Mouse (Mus musculus): ENCODE data around the gene A530032D15Rik. TPM values are rescaled to one million over a fixed set of nuclear protein-coding genes. Genes with fewer than 3 reads are reported as not detected.
"Not testable (repeated sequence)": the region's sequence is repeated elsewhere in the genome, so short reads cannot be mapped to it uniquely, and the experiment has no call there.

The A530032D15Rik gene
- total RNA-seq (2021) = not detected
- long read RNA-seq, experiment 1 = 0 reads
- long read RNA-seq, experiment 2 = 0 reads

DNA sequence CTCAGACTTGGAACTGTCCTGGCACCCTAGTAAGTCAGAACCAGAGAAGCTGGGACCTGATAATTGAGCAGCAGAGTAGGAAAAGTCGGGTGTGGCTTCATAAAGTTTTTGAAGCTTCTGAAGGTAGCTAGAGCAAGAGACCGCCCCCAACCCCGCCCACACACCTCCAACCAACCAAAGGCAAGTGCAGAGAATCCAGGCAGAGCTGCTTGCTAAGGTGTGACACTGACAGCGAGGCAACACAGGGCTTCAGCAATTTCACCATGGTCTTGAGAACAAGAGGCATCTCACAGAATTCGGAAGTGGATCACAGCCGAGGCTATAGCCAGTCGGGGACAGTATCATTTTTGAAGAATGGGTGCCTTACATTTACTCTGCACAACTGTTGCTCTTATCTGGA is at the start of gene A530032D15Rik:
A530032D15Rik (minus strand) TSS at position 101 of the 400 bp plus-strand sequence.
- not testable (repeated sequence) for DNase-seq (ENCODE audit: low spot score in 2 of 2)

DNA sequence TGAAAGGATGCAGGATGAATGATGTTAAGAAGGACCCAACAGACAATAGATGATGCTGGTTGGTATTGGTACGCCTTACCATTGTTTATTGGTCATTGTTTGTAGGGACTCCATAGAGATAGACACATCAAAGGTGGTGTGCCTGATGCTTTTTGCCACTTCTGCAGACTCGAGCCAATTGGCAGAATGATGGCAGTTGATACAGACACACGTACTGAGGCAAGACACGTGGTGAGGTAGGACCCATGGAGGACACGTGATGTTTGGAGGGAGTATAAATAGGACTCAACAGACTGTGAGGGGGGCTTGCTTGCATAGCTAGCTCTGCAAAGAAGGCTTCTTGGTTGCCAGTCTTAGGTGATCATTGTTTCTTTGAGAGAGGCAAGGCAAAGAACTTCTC is 45.5 kb upstream of the A530032D15Rik start:
- not testable (repeated sequence) for DNase-seq (ENCODE audit: low spot score in 2 of 2)

DNA sequence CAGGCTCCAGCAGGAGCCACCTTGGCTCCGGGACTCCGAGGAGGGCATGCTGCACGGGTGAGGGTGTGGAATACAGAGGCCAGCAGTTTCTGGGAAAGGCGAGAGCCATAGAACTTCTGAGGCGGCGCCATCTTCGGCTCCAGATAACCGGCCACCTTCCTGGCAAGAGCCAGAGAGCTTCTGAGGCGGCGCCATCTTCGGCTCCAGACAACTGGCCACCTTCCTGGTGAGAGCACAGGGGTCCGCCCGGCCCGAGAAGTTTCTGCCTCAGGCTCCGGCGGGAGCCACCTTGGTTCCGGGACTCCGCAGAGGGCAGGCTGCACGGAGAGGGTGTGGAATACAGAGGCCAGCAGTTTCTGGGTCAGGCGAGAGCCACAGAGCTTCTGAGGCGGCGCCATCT is 24.0 kb upstream of the A530032D15Rik start:
- DNase-seq (ENCODE audit: low spot score in 2 of 2) = not testable (repeated sequence)

DNA sequence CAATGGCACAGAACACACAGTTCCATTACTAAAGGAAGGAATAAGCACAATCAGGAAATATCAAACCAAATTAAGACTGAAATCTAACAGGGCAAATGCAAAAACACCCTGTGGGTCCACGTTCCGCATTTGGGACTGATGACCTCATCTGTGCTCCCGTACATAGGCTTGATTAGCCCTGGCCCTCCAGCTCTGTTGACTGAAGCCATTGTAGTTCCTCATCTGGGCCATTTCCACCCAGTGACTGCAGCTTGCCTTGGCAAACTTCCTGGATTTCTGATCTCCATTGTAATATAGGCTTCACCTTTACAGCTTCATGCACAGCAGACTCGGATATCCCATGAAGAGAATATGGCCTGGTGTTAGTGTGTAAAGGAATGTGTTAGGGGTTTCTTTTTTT is 12.2 kb upstream of the A530032D15Rik start:
- not testable (repeated sequence) for DNase-seq (ENCODE audit: low spot score in 2 of 2)

DNA sequence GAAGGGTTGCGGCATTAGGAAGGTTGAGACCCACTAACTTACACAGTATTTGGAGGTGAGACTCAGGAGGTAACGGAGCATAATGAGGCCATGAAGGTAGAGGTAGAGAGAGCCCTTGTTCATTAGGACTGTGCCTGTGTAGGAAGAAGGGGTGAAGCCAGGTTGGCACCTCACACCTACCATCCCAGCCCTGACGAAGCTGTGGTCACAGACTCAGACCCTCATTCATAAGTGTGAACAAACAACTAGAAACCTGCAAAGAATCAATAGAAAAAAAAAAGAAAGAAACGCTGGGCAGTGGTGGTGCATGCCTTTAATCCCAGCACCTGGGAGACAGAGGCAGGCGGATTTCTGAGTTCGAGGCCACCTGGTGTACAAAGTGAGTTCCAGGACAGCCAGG is 8.7 kb upstream of the A530032D15Rik start:
- not testable (repeated sequence) for DNase-seq (ENCODE audit: low spot score in 2 of 2)

DNA sequence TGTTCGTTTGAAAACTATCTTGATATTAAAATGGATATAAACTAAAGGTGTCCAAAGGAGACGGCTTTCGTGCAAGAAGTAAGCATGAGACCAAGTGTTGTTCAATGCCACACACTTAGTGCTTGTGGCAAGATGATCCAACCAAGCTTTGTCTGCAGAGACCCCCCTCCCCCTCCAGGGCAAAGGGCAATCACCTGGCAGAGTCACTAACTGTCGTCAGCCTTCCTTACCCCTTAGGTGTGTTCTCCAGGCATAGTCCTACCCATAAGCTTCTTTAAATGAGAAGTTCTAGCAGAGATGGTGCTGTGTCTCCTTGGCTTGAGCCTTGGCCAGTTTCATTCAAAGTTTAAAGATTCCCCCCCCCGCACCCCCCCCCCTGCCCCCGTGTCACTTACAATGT is 7.9 kb upstream of the A530032D15Rik start:
- DNase-seq (ENCODE audit: low spot score in 2 of 2) = not testable (repeated sequence)

- DNase-seq (ENCODE audit: low spot score in 2 of 2) = not testable (repeated sequence)
These were observed 5.2 kb upstream of the A530032D15Rik start for GRCm38 (mm10) chr1:85114666-85115402.

GRCm38 (mm10) chr1:85114078-85114477 is 4.4 kb upstream of the A530032D15Rik start:
- not testable (repeated sequence) for DNase-seq (ENCODE audit: low spot score in 2 of 2)

DNA sequence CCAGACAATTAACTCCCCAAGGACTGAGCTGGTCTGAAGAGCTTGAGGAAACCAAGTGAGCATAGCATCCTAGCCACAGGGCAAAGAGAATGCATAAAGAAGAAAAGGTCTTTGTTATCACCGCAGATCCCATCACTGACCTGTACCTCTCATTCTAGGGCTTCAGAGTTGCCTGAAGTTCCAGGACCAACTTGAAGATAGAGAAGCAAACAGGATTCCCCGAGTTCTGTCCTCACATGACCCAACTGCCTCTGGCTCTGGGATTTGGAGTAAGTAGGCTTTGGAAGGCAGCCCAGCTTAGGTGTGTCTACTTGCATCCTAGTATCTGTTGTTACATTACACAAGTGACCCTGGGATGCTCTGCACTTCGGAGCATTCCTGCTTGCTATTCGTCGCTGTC is 3.2 kb upstream of the A530032D15Rik start:
- not testable (repeated sequence) for DNase-seq (ENCODE audit: low spot score in 2 of 2)

DNA sequence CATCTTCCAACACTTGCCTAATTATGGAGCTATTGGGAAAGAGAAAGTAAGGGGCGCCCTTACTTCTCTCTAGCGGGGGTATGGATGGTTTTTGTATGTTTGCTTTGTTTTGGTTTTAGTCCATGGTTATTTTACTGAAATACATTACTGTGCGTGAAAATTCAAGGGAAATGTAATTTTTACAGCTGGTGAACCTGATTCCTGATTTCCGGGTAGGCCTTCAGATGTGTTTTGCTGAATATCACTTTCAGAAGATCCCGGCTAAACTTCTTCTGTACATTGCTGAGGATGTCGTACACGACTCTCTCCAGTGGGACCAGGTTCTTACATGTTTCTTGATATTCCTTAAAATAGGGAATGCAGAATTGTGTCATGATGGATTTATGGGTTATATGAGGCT is 2.6 kb upstream of the A530032D15Rik start:
- DNase-seq (ENCODE audit: low spot score in 2 of 2) = not testable (repeated sequence)

DNA sequence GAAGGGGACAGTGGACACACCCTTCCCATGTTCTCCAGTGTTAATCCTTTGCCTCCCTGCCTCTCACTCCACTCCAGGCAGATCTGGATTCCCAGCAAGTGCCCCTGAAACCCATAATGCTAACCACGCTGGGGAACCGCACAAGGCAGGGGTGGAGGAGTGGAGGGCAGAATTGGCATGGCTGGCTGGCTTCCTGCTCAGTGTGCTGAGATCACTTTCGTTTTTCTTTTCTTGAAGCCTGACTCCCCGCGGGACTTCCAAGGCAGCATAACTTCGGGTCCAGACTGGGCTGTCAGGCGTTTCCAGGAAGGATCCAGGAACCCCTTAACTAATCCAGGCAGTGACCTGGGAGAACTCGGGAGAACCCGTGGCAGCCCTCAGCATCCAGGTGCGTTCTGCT is 1.9 kb upstream of the A530032D15Rik start:
- DNase-seq (ENCODE audit: low spot score in 2 of 2) = peak in 1 of 2 experiments; percentile 47

GRCm38 (mm10) chr1:85110876-85111275 is 1.2 kb upstream of the A530032D15Rik start:
- DNase-seq (ENCODE audit: low spot score in 2 of 2) = not testable (repeated sequence)

GRCm38 (mm10) chr1:85106013-85106412 is 3.6 kb downstream of the A530032D15Rik start:
- not testable (repeated sequence) for DNase-seq (ENCODE audit: low spot score in 2 of 2)

GRCm38 (mm10) chr1:85105336-85105735 is 4.3 kb downstream of the A530032D15Rik start:
- not testable (repeated sequence) for DNase-seq (ENCODE audit: low spot score in 2 of 2)

DNA sequence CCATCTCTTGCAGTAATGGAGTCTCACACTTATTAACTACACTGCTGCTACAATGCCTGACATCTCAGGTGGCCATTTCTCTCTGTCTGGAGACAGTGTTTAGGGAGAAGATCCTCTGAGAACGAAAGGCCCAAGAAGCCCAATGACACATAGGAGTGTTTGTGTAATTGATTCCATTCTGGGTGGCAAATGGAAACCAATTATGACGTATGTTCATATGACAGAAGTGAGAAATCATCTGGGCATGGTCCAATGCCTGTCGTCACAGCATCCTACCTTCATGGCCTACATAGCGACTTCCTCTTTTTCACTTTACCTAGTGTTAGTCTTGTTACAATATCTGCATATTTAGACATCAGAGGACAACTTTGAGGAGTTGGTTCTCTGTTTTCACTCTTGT is 7.9 kb downstream of the A530032D15Rik start:
- DNase-seq (ENCODE audit: low spot score in 2 of 2) = not testable (repeated sequence)

- DNase-seq (ENCODE audit: low spot score in 2 of 2) = not testable (repeated sequence)
These were observed 9.8 kb downstream of the A530032D15Rik start, which contains the start of gene Gm10553 for GRCm38 (mm10) chr1:85099864-85100263. Gene Gm10553 (plus strand): TSS chr1:85100164.

DNA sequence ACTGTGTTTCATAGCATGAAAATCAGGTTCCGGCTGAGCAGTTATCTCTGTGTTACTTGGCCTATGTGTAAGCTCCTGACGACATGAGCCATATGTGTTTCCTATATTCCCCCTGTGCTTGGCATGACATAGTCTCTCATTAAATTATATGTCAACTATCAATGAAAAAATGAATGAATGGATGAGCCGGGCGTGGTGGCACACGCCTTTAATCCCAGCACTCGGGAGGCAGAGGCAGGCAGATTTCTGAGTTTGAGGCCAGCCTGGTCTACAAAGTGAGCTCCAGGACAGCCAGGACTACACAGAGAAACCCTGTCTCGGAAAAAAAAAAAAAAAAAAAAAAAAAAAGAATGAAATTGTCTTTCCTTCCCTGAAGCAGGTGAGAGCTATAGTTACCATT is 10.6 kb downstream of the A530032D15Rik start:
- not testable (repeated sequence) for DNase-seq (ENCODE audit: low spot score in 2 of 2)

DNA sequence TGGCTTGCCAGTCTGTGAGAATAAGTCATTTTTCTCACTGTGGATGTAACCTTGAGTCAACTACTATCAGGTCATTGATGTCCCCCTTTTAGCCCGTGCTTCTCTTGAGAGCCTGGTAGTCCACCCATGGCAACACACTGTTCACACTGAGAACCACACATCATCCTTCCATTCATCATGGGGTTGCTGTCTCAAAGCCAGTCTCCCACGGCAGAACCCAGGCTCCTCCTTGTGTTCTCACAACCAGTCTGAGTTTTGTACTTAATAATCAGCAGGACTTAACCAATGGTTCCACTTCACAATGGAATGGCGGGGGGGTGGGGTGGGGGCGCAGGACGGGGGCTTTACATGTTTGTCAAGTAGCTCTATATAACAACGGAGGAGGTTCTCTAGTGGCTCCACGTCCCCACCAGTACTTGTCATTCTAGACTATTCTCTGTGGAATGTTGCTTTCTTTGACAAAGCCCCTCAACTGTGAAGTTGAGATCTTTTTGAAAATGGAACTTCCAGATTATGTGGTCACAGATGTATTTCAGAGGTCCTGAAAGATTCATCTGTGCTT is 16.6 kb downstream of the A530032D15Rik start:
- not testable (repeated sequence) for DNase-seq (ENCODE audit: low spot score in 2 of 2)

DNA sequence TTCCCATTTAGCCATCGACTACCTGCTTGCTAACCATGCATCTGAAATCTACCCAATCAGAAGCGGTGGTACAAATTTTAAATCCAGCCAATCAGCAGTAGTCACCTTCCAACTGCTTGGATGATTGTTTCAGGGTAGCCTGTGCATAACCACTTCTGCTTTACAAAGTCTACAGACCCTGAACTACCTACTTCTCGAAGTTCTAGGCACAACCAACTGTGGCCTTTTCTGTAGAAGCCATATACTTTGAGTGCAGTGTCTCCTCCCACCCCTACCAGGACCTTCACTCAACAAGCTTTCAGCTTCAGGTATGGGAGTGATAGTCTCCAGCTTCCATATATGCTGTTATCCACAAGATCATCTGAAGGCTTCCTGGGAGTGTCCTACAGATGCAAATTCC is 17.5 kb downstream of the A530032D15Rik start:
- not testable (repeated sequence) for DNase-seq (ENCODE audit: low spot score in 2 of 2)

- not testable (repeated sequence) for DNase-seq (ENCODE audit: low spot score in 2 of 2)
These were observed 23.4 kb downstream of the A530032D15Rik start for GRCm38 (mm10) chr1:85086211-85086610.

DNA sequence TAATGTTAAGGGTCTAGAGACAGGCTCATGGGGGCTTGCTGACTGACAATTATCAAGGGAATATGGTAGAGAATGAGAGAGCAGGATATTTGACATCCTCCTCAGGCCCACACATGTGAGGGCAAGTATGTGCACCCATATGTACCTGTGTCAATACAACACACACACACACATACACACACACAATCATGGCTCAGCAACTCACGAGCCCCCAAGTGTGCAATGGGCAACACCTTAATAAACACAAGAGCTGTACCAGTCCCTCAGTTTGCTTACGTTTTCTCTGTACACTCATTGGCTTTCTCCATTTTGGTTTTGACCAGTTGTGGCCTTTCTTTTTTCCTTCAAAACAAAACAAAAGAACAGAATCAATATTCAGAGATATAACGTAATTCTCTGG is 24.9 kb downstream of the A530032D15Rik start:
- not testable (repeated sequence) for DNase-seq (ENCODE audit: low spot score in 2 of 2)

- not testable (repeated sequence) for DNase-seq (ENCODE audit: low spot score in 2 of 2)
These were observed 36.6 kb downstream of the A530032D15Rik start for GRCm38 (mm10) chr1:85073099-85073498.

Measured in gastrocnemius, postnatal 4 days (tissue).